Mouse (Mus musculus) neural tube, embryonic 15.5 days (tissue): ENCODE data around the gene Jsrp1. TPM values are rescaled to one million over a fixed set of nuclear protein-coding genes. Genes with fewer than 3 reads are reported as not detected.

ENCODE experiments used
- ATAC-seq: fragments of 200-750 bp; cut with Nextera tagmentation; 2 replicates; pipeline ENCODE4 v1.8.0; 2017; ENCODE audit warnings: mild to moderate bottlenecking, moderate TSS enrichment, moderate library complexity; ENCODE audit not compliant: low FRiP score
- H3K27ac ChIP-seq: fragments of 300-500 bp; sonication (generic); replicated peaks from 2 replicates; pipeline ENCODE4 v1.5.1; 2015; ENCODE audit warnings: mild to moderate bottlenecking, inconsistent platforms
- H3K27me3 ChIP-seq: fragments of 300-500 bp; sonication (generic); replicated peaks from 2 replicates; pipeline ENCODE4 v1.6.1; 2015; ENCODE audit warnings: inconsistent platforms
- H3K36me3 ChIP-seq: fragments of 300-500 bp; sonication (generic); 2 replicates; pipeline ENCODE4 v1.6.1; 2015; ENCODE audit warnings: inconsistent platforms
- H3K4me1 ChIP-seq: fragments of 300-500 bp; sonication (generic); 2 replicates; pipeline ENCODE4 v1.6.1; 2015; ENCODE audit warnings: inconsistent platforms
- H3K4me2 ChIP-seq: fragments of 300-500 bp; sonication (generic); 2 replicates; pipeline ENCODE4 v1.6.1; 2015; ENCODE audit warnings: inconsistent platforms, mild to moderate bottlenecking, moderate library complexity
- H3K4me3 ChIP-seq: fragments of 300-500 bp; sonication (generic); replicated peaks from 2 replicates; pipeline ENCODE4 v1.5.1; 2015; ENCODE audit warnings: mild to moderate bottlenecking, inconsistent platforms
- H3K9ac ChIP-seq: fragments of 300-500 bp; sonication (generic); replicated peaks from 2 replicates; pipeline ENCODE4 v1.6.1; 2015; ENCODE audit warnings: mild to moderate bottlenecking, inconsistent platforms
- H3K9me3 ChIP-seq: fragments of 300-500 bp; sonication (generic); replicated peaks from 2 replicates; pipeline ENCODE4 v1.6.1; 2016; ENCODE audit warnings: inconsistent platforms
- WGBS: fragments of 180-500 bp; shearing (Covaris S2); methylation state at CpG from one replicate; pipeline ENCODE4 v1.1.7; 2015; ENCODE audit warnings: mixed read lengths; 5-methylcytosine and 5-hydroxymethylcytosine counted together
- microRNA counts: library from miRNA; unstranded; fragments of <30 nt; microRNA quantifications from one replicate; lab custom pipeline; 2016
- microRNA-seq: library from miRNA; unstranded; fragments of <30 nt; microRNA quantifications from one replicate; pipeline ENCODE4, GENCODE M21; 2017
- polyA plus RNA-seq: library from polyadenylated mRNA; unstranded; fragments of >200 nt; fragmentation: Nextera tagmentation; extraction: Ambion mirVana; gene quantifications from 2 replicates; pipeline ENCODE4 v1.2.1, GENCODE M21; 2015

The Jsrp1 gene
- polyA plus RNA-seq, 1 experiment from 2014 or later = 2.5 TPM

GRCm38 (mm10) chr10:80763502-80763901 is 49.8 kb downstream of the Jsrp1 start:
- Histone ChIP-seq H3K27me3 (no peaks in the 10 kb centered on the region), H3K27ac (no peak overlapping the region), H3K9me3 (no peaks in the 10 kb centered on the region), H3K4me1 (peaks cover 39% of the 10 kb centered on the region), H3K9ac (no peak overlapping the region), H3K4me3 (no peak overlapping the region), H3K36me3 (peaks cover 29% of the 10 kb centered on the region), H3K4me2 (no peak overlapping the region)
- no peak for ATAC-seq
- WGBS = 96% methylated on average over 2 of the region's 2 CpGs

DNA sequence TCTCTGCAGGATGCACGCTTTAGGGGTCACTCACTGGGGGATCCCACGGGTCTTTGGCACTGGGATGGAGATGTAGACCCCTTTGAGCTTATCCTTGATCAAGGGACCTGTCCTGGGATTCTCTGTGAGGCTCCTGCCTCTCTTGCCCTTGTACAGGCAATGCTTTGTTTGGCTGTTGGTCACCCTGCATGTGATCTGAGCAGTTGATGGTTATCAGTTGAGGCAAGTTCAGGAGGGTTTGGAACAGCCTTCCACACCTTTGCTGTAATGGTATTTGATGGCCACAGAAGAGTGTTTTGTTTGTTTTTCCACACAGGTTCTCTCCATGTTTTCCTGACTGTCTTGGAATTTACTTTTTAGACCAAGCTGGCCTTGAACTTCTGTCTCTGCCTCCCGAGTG is 51.5 kb downstream of the Jsrp1 start:
- Histone ChIP-seq H3K9me3 (no peaks in the 10 kb centered on the region), H3K4me3 (no peak overlapping the region), H3K27ac (no peak overlapping the region), H3K4me2 (no peak overlapping the region), H3K4me1 (peaks cover 56% of the 10 kb centered on the region), H3K36me3 (peaks cover 15% of the 10 kb centered on the region), H3K27me3 (no peaks in the 10 kb centered on the region), H3K9ac (no peak overlapping the region)
- no peak for ATAC-seq
- 66% methylated on average over 3 of the region's 3 CpGs for WGBS

DNA sequence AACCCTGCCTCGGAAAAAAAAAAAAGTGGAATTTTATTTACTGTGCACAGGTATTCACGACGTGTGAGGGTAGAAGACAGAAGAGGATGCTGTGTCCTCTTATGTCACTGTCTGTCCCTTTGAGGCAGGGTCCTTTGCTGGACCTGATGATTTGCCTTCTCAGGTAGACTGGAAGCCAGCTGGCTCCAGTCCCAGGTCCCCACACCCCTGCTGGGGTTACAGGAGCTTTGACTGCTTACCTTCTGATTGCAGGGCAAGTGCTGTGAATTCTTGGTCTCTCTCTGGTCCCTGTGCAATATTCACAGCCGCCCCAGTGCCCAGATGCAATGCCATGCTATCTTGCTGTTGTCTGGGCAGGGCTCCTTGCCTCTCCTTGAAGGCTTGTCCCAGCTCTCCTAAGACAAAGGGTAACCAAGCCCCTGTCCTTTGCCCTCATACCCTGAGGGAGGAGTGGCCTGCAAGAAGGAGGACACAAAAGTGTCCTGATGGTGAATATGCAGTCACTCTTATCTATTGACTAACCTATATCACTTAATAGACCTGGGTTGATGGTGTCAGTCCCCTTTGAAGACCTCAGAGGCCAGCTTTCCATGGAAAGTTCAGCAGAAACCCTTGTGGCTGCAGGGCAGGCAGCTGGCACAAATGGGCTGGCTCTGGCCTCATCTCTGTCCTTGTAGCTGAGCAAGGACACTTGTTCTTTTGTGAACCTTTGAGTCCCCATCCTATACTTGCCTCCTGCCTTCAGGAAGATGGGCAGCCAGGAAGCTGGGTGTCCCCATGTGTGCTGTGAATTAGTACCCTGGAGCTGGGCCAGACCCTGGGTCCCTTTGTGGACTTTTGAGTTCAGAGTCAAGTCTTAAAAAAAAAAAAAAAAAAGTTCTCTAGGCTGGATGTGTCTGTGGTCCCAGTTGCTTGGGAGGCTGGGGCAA is 52.4 kb downstream of the Jsrp1 start:
- Histone ChIP-seq H3K36me3 (peaks cover 5% of the 10 kb centered on the region; the same call in 1 of the 2 replicates), H3K4me3 (no peak overlapping the region), H3K9me3 (no peaks in the 10 kb centered on the region), H3K9ac (no peak overlapping the region), H3K27me3 (no peaks in the 10 kb centered on the region), H3K4me1 (peaks cover 66% of the 10 kb centered on the region), H3K4me2 (no peak overlapping the region), H3K27ac (no peak overlapping the region)
- 92% methylated on average over 4 of the region's 4 CpGs for WGBS
- no peak for ATAC-seq

DNA sequence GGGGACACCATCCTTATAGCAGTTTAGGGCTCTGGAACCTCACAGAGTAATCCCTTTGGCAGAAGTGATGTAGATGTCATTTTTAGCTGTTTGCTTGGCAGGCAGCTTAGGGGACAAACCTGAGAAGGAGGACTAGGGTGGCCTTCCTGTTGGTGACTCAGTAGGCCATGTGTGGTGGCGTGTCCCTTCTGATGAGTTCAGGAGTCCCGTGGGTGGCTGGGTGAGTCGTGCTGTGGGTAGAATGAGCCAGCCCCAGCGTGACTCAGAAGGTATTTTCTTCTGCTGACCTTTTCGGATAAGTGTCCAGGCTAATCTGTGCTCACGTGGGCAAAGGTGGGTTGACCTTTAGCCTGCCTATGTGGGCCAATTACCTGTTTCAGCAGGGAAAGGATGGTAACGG is 54.6 kb downstream of the Jsrp1 start:
- ATAC-seq = no peak
- H3K9me3 ChIP-seq = no peaks in the 10 kb centered on the region
- H3K4me2 ChIP-seq = no peak overlapping the region
- H3K27ac ChIP-seq = no peak overlapping the region
- H3K4me1 ChIP-seq = peaks cover 74% of the 10 kb centered on the region
- WGBS = 90% methylated on average over 7 of the region's 7 CpGs
- 0 out of 2 replicates have a peak overlapping the region, but pooled peaks have one; percentile 21 for H3K9ac ChIP-seq
- no peak overlapping the region for H3K4me3 ChIP-seq
- H3K36me3 ChIP-seq = no peaks in the 10 kb centered on the region
- no peaks in the 10 kb centered on the region for H3K27me3 ChIP-seq

MicroRNAs within 50 kb of the gene (microRNA counts, 519-probe panel; counts per million panel counts)
- microRNA mmu-miR-1982 (lab: Ali Mortazavi, UCI) = not detected

Small RNA genes within 50 kb of the gene (microRNA-seq; reads per million reads assigned to microRNA genes)
- gene Mir1982 = 1.6 reads per million

Other genes starting within 250 kb of the Jsrp1 start
- gene Klf16, start 236.2 kb downstream of the Jsrp1 start, polyA plus RNA-seq = 6.5 TPM in 2 replicates
- 148 and 152 TPM in 2 replicates for gene Abhd17a, start 223.2 kb downstream of the Jsrp1 start, polyA plus RNA-seq
- gene Scamp4, start 210.6 kb downstream of the Jsrp1 start, polyA plus RNA-seq = 68.2 and 79.8 TPM in 2 replicates
- 5.0 and 7.0 TPM in 2 replicates for gene Adat3, start 210.6 kb downstream of the Jsrp1 start, polyA plus RNA-seq
- 3.0 and 3.2 TPM in 2 replicates for gene Gm49322, start 207.5 kb downstream of the Jsrp1 start, polyA plus RNA-seq
- 106 and 118 TPM in 2 replicates for gene Csnk1g2, start 190.7 kb downstream of the Jsrp1 start, polyA plus RNA-seq
- 91.9 and 92.1 TPM in 2 replicates for gene Btbd2, start 156.4 kb downstream of the Jsrp1 start, polyA plus RNA-seq
- gene Mknk2, start 135.4 kb downstream of the Jsrp1 start, polyA plus RNA-seq = 56.2 and 70.3 TPM in 2 replicates
- gene Mob3a, start 111.5 kb downstream of the Jsrp1 start, polyA plus RNA-seq = 53.0 and 58.8 TPM in 2 replicates
- gene Izumo4, start 111.3 kb downstream of the Jsrp1 start, polyA plus RNA-seq = 43.3 and 46.8 TPM in 2 replicates
- gene Ap3d1, start 71.2 kb downstream of the Jsrp1 start, polyA plus RNA-seq = 108 and 115 TPM in 2 replicates
- 19.3 and 20.3 TPM in 2 replicates for gene Dot1l, start 58.3 kb downstream of the Jsrp1 start, polyA plus RNA-seq
- 53.3 and 59.8 TPM in 2 replicates for gene Sf3a2, start 15.3 kb downstream of the Jsrp1 start, polyA plus RNA-seq
- gene Plekhj1, start 14.9 kb downstream of the Jsrp1 start, polyA plus RNA-seq = 135 and 146 TPM in 2 replicates
- gene Amh, start 8.3 kb downstream of the Jsrp1 start, polyA plus RNA-seq = not detected in 2 replicates
- 1,221 and 1,325 TPM in 2 replicates for gene Oaz1, start 13.2 kb upstream of the Jsrp1 start, polyA plus RNA-seq
- gene Lingo3, start 30.5 kb upstream of the Jsrp1 start, polyA plus RNA-seq = 14.6 and 18.6 TPM in 2 replicates
- gene Lsm7, start 41.7 kb upstream of the Jsrp1 start, polyA plus RNA-seq = 226 and 240 TPM in 2 replicates
- 78.6 and 84.1 TPM in 2 replicates for gene Sppl2b, start 41.8 kb upstream of the Jsrp1 start, polyA plus RNA-seq
- 0.09 and 0.35 TPM in 2 replicates for gene Tmprss9, start 58.4 kb upstream of the Jsrp1 start, polyA plus RNA-seq
- gene Timm13, start 87.5 kb upstream of the Jsrp1 start, polyA plus RNA-seq = 333 and 359 TPM in 2 replicates
- gene Lmnb2, start 104.7 kb upstream of the Jsrp1 start, polyA plus RNA-seq = 39.0 and 39.9 TPM in 2 replicates
- gene Gadd45b, start 116.6 kb upstream of the Jsrp1 start, polyA plus RNA-seq = 9.0 and 11.1 TPM in 2 replicates
- gene Gng7, start 201.4 kb upstream of the Jsrp1 start, polyA plus RNA-seq = 22.8 and 24.9 TPM in 2 replicates
- gene Diras1, start 212.2 kb upstream of the Jsrp1 start, polyA plus RNA-seq = 55.3 and 69.4 TPM in 2 replicates
- 43.9 and 47.7 TPM in 2 replicates for gene Slc39a3, start 223.9 kb upstream of the Jsrp1 start, polyA plus RNA-seq
- gene Sgta, start 246.7 kb upstream of the Jsrp1 start, polyA plus RNA-seq = 290 and 298 TPM in 2 replicates